Mouse (Mus musculus): ENCODE measurements at regions not wholly inside any gene's neighbourhood (a gene's known extent, or its start where the extent isn't known, plus 50 kb on each side); places are given as distances from the start of the nearest gene placed in this dataset.

DNA sequence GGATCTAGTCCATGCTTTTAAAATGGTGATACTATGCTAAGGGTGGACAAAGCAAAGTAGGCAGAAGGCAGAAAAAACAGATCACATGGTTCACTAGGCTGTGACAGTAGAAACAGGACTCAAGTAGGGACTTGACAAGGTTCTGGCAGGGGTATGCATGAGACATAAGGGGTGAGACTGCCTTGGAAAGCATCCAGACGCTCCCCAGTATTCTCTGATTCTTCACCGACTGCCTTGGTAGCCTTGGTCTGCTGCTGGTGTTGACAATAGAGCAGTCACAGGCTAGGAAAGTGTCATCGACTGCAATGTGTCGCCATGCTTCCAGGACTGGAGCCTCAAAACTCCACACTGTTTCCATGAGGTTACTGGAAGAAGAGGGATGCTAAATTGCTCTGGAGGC is 278.1 kb upstream of the Impad1 start:
- WGBS, result 85% methylated on average over 4 of the region's 4 CpGs
- Histone ChIP-seq H3K9me3 (no peaks in the 10 kb centered on the region), H3K4me3 (replicated peaks) (no peak overlapping the region), H3K27ac (no peak overlapping the region), H3K4me1 (replicated peaks) (no peaks in the 10 kb centered on the region), H3K9ac (replicated peaks) (no peak overlapping the region), H3K4me2 (replicated peaks) (no peak overlapping the region), H3K27me3 (no peaks in the 10 kb centered on the region), H3K36me3 (no peaks in the 10 kb centered on the region)
- ATAC-seq, result no peak

DNA sequence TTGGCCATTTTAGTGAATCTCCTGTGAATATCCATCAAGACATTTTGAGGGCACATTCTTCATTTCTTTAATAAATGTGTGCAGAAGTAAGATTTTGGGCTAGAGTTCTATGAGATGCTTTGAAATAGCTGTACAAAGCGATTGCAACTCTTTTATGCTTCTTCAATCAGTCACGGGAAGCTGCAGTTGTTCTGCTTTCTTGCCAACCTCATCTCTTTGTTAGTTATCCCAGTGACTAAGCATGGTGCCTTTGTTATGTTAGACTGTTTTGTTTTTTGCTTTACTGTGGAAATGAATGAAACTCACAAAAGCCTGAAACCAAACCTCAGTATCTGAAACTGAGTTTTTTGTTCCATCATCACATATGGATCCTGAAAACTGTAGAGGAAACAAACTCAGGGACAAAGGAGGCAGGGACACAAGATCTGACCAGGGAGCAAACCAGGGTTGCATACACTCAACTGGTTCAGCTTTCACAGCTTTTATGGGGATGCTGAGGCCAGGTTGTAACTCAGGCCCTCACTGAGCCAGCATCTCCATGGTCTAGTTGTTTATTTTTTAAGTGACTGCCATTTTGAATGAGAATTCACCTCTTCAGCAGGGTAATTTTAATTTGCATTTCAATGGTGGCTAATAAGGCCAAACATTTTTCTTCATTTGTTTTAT is 266.3 kb upstream of the Impad1 start:
- no peaks in the 10 kb centered on the region for H3K36me3 ChIP-seq
- no peak overlapping the region for H3K9ac ChIP-seq (replicated peaks)
- no peaks in the 10 kb centered on the region for H3K4me1 ChIP-seq (replicated peaks)
- H3K27me3 ChIP-seq, result no peaks in the 10 kb centered on the region
- no peak overlapping the region for H3K4me2 ChIP-seq (replicated peaks)
- H3K4me3 ChIP-seq (replicated peaks), result no peak overlapping the region
- no peak for ATAC-seq
- H3K27ac ChIP-seq, result no peak overlapping the region
- H3K9me3 ChIP-seq, result no peaks in the 10 kb centered on the region
- 19% methylated on average over 2 of the region's 2 CpGs for WGBS

- 73% methylated on average over 2 of the region's 2 CpGs for WGBS
Measured at GRCm38 (mm10) chr4:5029929-5030328, 236.8 kb upstream of the Impad1 start.

DNA sequence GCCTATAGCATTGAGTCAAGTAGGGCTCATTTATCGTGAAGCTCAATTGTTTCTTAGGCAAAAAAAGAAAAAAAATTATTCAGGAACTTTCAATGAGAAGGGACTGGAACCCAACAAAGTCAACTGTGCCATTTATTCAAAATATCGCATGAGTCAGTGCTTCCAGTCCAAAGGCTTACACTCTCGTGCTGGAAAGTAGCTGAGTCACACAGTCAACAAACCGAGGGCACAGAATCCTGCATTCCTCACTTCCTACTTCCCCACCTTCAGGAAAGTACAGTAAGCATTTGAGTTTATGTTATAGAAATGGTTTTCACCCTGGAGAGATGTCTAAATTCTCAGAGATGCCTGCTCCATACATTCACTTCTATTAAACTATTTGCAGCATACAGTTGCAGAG is 194.3 kb upstream of the Impad1 start:
- no peaks in the 10 kb centered on the region for H3K27me3 ChIP-seq
- 82% methylated on average over 4 of the region's 4 CpGs for WGBS

More at GRCm38 (mm10) chr4:5029929-5030328, 236.8 kb upstream of the Impad1 start:
- Histone ChIP-seq H3K36me3 (no peaks in the 10 kb centered on the region), H3K9me3 (no peaks in the 10 kb centered on the region), H3K4me1 (replicated peaks) (no peaks in the 10 kb centered on the region), H3K4me2 (replicated peaks) (no peak overlapping the region), H3K27ac (no peak overlapping the region), H3K4me3 (replicated peaks) (no peak overlapping the region), H3K9ac (replicated peaks) (no peak overlapping the region), H3K27me3 (no peaks in the 10 kb centered on the region)
- no peak for ATAC-seq

DNA sequence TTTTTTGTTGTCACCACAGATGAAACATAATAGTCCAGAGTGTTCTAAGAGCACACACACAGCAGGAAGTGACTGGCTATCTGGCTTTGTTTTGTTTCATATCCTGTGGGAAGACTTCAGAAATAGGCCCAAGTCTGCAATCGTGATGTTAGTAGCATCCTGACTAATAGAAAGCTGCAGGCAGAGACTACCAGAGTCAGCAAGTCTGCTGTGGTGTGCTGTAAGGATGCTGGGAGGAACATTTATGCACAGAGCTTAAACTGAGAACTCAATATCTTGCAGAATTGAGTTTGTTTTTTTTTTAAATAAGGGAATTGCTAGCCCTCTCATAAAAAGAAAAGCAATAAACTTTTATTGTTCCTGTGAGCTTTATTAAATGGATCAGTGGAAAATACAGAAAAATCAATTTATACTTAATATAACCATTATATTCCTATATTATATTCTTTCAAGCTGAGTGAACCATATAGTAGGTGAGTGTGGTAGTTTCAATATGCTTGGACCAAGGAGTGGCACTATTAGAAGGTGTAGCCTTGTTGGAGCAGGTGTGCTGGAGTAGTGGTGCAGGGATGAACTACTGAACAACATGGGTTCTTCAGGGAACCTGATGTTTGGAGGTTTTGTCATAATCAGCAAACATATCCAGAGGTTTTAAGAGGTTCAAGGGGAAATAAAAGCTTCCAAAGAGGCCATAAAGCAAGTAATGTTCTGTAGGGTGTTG is 190.5 kb upstream of the Impad1 start:
- Histone ChIP-seq H3K27me3 (no peaks in the 10 kb centered on the region), H3K4me2 (replicated peaks) (no peak overlapping the region), H3K36me3 (no peaks in the 10 kb centered on the region), H3K9ac (replicated peaks) (no peak overlapping the region), H3K4me3 (replicated peaks) (no peak overlapping the region), H3K4me1 (replicated peaks) (no peaks in the 10 kb centered on the region), H3K27ac (no peak overlapping the region), H3K9me3 (no peaks in the 10 kb centered on the region)
- ATAC-seq, result no peak
- WGBS, result 80% methylated on average over 1 of the region's 1 CpGs

More for the DNA sequence above, 194.3 kb upstream of the Impad1 start:
- Histone ChIP-seq H3K4me3 (replicated peaks) (no peak overlapping the region), H3K27ac (no peak overlapping the region), H3K36me3 (no peaks in the 10 kb centered on the region), H3K4me1 (replicated peaks) (no peaks in the 10 kb centered on the region), H3K4me2 (replicated peaks) (no peak overlapping the region), H3K9ac (replicated peaks) (no peak overlapping the region), H3K9me3 (no peaks in the 10 kb centered on the region)
- ATAC-seq, result no peak

- H3K36me3 ChIP-seq, result no peaks in the 10 kb centered on the region
- H3K4me1 ChIP-seq (replicated peaks), result no peaks in the 10 kb centered on the region
- WGBS, result 95% methylated on average over 2 of the region's 2 CpGs
- ATAC-seq, result no peak
- H3K9me3 ChIP-seq, result no peaks in the 10 kb centered on the region
- H3K4me2 ChIP-seq (replicated peaks), result no peak overlapping the region
- no peaks in the 10 kb centered on the region for H3K27me3 ChIP-seq
- H3K4me3 ChIP-seq (replicated peaks), result no peak overlapping the region
- H3K9ac ChIP-seq (replicated peaks), result no peak overlapping the region
- no peak overlapping the region for H3K27ac ChIP-seq
Measured at GRCm38 (mm10) chr4:4971800-4972319, 178.7 kb upstream of the Impad1 start.

- no peak for ATAC-seq
- Histone ChIP-seq H3K4me3 (replicated peaks) (no peak overlapping the region), H3K9ac (replicated peaks) (no peak overlapping the region), H3K9me3 (no peaks in the 10 kb centered on the region), H3K4me2 (replicated peaks) (no peak overlapping the region), H3K36me3 (no peaks in the 10 kb centered on the region), H3K27ac (no peak overlapping the region), H3K27me3 (no peaks in the 10 kb centered on the region), H3K4me1 (replicated peaks) (no peaks in the 10 kb centered on the region)
- 72% methylated on average over 1 of the region's 1 CpGs for WGBS
Measured at GRCm38 (mm10) chr4:4948956-4949355, 155.8 kb upstream of the Impad1 start.

DNA sequence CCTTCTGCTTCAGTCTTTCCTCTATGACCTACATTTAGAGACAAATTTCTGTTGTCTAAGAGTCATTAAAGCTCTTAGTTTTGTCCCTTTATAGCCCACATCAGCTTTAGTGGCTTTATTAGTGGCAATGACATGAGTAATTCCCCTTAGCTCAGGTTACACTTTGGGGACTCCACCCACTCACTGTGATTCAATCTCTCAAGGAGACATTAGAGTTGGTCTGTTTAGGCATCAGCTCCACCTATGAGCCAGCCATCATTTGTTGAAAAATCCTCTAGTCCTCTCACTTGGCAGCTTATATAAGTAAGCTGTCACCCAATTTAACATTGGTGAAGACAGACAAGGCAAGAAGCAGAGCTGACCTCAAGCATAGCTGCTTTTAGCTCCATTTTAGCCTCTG is 151.3 kb upstream of the Impad1 start:
- H3K4me3 ChIP-seq (replicated peaks), result no peak overlapping the region
- H3K27ac ChIP-seq, result no peak overlapping the region
- H3K9ac ChIP-seq (replicated peaks), result no peak overlapping the region
- no peaks in the 10 kb centered on the region for H3K9me3 ChIP-seq
- H3K36me3 ChIP-seq, result no peaks in the 10 kb centered on the region
- H3K27me3 ChIP-seq, result no peaks in the 10 kb centered on the region
- ATAC-seq, result no peak
- no peaks in the 10 kb centered on the region for H3K4me1 ChIP-seq (replicated peaks)
- H3K4me2 ChIP-seq (replicated peaks), result no peak overlapping the region

DNA sequence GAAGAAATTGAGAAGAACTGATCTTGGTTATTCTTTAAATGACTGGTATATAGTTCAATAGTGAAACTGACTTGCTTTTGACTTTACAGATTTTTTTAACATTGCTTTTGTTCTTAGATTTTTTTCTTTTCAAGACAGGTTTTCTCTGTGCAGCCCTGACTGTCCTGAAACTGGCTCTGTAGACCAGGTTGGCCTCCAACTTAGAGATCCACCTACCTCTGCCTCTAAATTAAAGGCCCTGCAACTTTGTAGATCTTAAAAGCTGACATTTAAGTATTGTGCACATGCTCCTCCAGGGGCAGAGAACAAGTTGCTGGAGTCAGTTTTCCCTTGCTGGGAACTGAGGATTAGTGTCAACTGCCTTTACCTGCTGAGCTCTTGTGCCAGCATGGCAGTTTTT is 132.6 kb upstream of the Impad1 start:
- H3K4me3 ChIP-seq (replicated peaks), result no peak overlapping the region
- no peaks in the 10 kb centered on the region for H3K9me3 ChIP-seq
- no peaks in the 10 kb centered on the region for H3K4me1 ChIP-seq (replicated peaks)
- no peaks in the 10 kb centered on the region for H3K36me3 ChIP-seq
- H3K4me2 ChIP-seq (replicated peaks), result no peak overlapping the region
- no peak for ATAC-seq
- no peaks in the 10 kb centered on the region for H3K27me3 ChIP-seq
- no peak overlapping the region for H3K9ac ChIP-seq (replicated peaks)
- H3K27ac ChIP-seq, result no peak overlapping the region

GRCm38 (mm10) chr4:4920256-4920655 is 127.1 kb upstream of the Impad1 start:
- Histone ChIP-seq H3K4me1 (replicated peaks) (no peaks in the 10 kb centered on the region), H3K27ac (no peak overlapping the region), H3K9me3 (0 out of 2 replicates have a peak, but pooled peaks cover 4% of the 10 kb centered on the region), H3K9ac (replicated peaks) (no peak overlapping the region), H3K27me3 (no peaks in the 10 kb centered on the region), H3K4me3 (replicated peaks) (no peak overlapping the region), H3K36me3 (no peaks in the 10 kb centered on the region), H3K4me2 (replicated peaks) (no peak overlapping the region)
- ATAC-seq, result no peak
- WGBS, result 81% methylated on average over 1 of the region's 1 CpGs

DNA sequence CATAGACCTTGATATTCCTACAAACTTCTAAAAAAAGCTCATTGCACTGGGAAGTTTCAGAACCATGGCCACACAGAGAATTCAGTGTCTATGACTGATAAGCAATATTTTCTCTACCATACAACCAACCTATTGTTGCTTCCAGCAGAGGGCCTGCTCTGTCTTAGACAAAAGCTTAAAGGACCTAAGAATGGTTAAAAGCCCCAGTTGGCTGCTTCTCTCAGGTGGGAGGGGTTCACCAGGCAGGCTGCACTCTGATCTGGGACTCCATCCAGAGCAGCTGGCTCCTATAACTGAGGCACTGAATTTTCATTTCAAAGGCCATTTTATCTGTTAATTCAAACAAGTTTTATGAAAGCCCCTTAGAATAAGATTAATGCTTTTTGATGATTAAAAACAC is 82.1 kb upstream of the Impad1 start:
- Histone ChIP-seq H3K9ac (replicated peaks) (no peak overlapping the region), H3K4me1 (replicated peaks) (no peaks in the 10 kb centered on the region), H3K4me3 (replicated peaks) (no peak overlapping the region), H3K27ac (no peak overlapping the region), H3K4me2 (replicated peaks) (no peak overlapping the region), H3K36me3 (no peaks in the 10 kb centered on the region), H3K27me3 (no peaks in the 10 kb centered on the region), H3K9me3 (peaks cover 5% of the 10 kb centered on the region; the same call in 1 of the 2 replicates)
- no peak for ATAC-seq

DNA sequence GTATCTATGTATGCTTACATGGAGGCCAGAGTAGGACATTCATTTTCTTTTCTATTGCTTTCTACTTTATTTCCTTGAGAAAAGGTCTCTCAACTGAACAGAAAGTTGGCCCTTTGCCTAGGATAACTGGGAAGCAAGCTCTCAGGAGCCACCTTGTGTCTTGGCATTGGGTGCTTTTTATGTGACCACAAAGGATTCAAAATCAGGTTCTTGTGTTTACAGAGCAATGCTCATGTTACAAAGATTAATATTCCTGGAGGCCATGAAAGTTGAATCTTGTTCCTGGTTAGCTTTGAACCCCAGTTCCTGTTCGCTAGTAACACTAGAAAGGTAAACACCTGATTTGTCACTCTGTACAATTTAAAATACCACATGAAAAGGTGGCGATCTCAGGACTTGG is 65.2 kb upstream of the Impad1 start:
- Histone ChIP-seq H3K4me2 (replicated peaks) (no peak overlapping the region), H3K36me3 (no peaks in the 10 kb centered on the region), H3K27ac (no peak overlapping the region), H3K27me3 (no peaks in the 10 kb centered on the region), H3K9ac (replicated peaks) (no peak overlapping the region), H3K4me1 (replicated peaks) (no peaks in the 10 kb centered on the region), H3K9me3 (no peaks in the 10 kb centered on the region), H3K4me3 (replicated peaks) (no peak overlapping the region)
- no peak for ATAC-seq
- 83% methylated on average over 2 of the region's 2 CpGs for WGBS

Measured in midbrain, embryonic 13.5 days (tissue).